18 mouse cellular contexts compared by ENCODE assay signal in the genomic region with DNA sequence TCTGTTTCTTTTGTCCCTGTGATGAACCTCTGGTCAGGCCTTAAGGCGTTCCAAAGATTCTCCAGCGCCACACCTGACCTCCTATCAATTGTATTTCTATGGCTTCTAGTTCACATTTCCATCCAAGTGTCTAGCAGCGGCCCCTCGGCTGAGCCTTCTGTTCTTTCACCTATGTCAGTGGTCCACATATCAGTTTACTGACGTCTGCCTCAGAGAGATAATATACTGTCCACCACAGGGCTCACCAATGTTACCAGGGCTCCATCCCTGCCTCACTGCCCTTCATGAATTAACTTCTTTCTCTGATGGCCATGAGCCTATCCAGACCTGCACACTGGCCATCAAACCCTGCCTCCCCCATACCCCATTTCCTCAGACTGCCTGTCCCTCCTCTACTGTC.
"Had no signal": no experiment of that assay in that cellular context is flagged by ENCODE, and none has a peak within 500 bp of the region (broad histone marks: within the 10 kb centered on the region; RNA-seq: fewer than 3 reads in every experiment).

No protein-coding gene starts in this region.

- H3K27ac ChIP-seq: midbrain, embryonic 10.5 days; midbrain, embryonic 12.5 days; neural tube, embryonic 13.5 days; neural tube, embryonic 15.5 days had no signal

- H3K4me3 ChIP-seq: midbrain, embryonic 10.5 days; midbrain, embryonic 12.5 days; myocyte; neural tube, embryonic 13.5 days; neural tube, embryonic 15.5 days had no signal

- H3K4me2 ChIP-seq: lung, embryonic 14.5 days; midbrain, embryonic 12.5 days; neural tube, embryonic 13.5 days; neural tube, embryonic 15.5 days had no signal

- H3K9me3 ChIP-seq: midbrain, embryonic 10.5 days; midbrain, embryonic 12.5 days; neural tube, embryonic 13.5 days; neural tube, embryonic 15.5 days had no signal

- H3K9ac ChIP-seq: lung, embryonic 14.5 days; midbrain, embryonic 12.5 days; neural tube, embryonic 13.5 days; neural tube, embryonic 15.5 days had no signal

- H3K36me3 ChIP-seq: midbrain, embryonic 10.5 days; midbrain, embryonic 12.5 days; neural tube, embryonic 13.5 days; neural tube, embryonic 15.5 days had no signal

- H3K27me3 ChIP-seq: midbrain, embryonic 12.5 days; neural tube, embryonic 13.5 days; neural tube, embryonic 15.5 days had no signal

- DNase-seq: lung, embryonic 14.5 days; lung, postnatal 10 days; lung, postnatal 4 days; midbrain, embryonic 14.5 days; retina, postnatal 1 day; right cerebral cortex, adult 18-20 months; right cerebral cortex, postnatal 25 days; right cerebral cortex, postnatal 4 days; spleen, adult 18-20 months; thymus, adult 18-20 months; thymus, postnatal 14 days; thymus, postnatal 36 days had no signal

- ATAC-seq: midbrain, embryonic 16.5 days had no signal
